In the genomic region with DNA sequence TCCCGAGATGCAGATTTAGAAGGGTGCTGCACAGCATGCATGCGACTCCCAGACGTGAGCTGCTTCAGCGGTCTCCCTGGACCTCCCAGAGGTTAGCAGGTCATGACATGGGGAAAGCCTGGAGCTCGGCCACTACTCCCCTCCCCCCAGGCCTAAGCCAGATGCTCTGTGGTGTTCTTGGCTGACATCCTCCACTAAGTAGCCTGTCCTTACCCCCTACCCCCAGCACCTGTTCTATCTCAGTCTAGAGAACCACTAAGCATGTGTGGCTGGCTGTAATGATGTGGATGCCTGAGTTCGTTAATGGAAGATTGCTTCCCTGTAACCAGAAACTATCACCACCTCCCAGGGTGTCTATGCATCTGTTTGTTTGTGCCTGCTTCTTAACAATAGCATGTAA, we compare ENCODE assay signal across 23 mouse cellular contexts.
DNase-seq lines count a peak whose midpoint lies in the region; ATAC-seq and TF ChIP-seq lines count a peak whose summit lies in the region.
"Had no signal": no experiment of that assay in that cellular context is flagged by ENCODE, and none has a peak within 500 bp of the region (broad histone marks: within the 10 kb centered on the region; RNA-seq: fewer than 3 reads in every experiment).

No protein-coding gene starts in this region.

- H3K27ac ChIP-seq in hindbrain, embryonic 16.5 days (ENCODE audit: low read depth, low read length), result no peak overlapping the region
- no peak overlapping the region for H3K27ac ChIP-seq in hindbrain, embryonic 11.5 days (ENCODE audit: low read depth, low read length)
- H3K27ac ChIP-seq in midbrain, postnatal 0 days (ENCODE audit: low read depth, low read length), result no peak overlapping the region
- no peak overlapping the region for H3K27ac ChIP-seq in midbrain, embryonic 10.5 days (replicated peaks)
- H3K27ac ChIP-seq: embryonic facial prominence, embryonic 10.5 days; heart, adult 2 months; heart, embryonic 15.5 days; limb, embryonic 15.5 days; liver, embryonic 14.5 days had no signal

- H3K4me2 ChIP-seq in hindbrain, embryonic 16.5 days (ENCODE audit: low read length), result no peak overlapping the region
- no peak overlapping the region for H3K4me2 ChIP-seq in hindbrain, embryonic 11.5 days (replicated peaks; ENCODE audit: low read depth, low read length)
- no peak overlapping the region for H3K4me2 ChIP-seq in midbrain, postnatal 0 days (ENCODE audit: low read depth, low read length, poor library complexity, severe bottlenecking)
- no peak overlapping the region for H3K4me2 ChIP-seq in myocyte (ENCODE audit: low read depth)
- H3K4me2 ChIP-seq: heart, embryonic 15.5 days; limb, embryonic 15.5 days; lung, embryonic 14.5 days had no signal

- peaks cover 12% of the 10 kb centered on the region for H3K4me1 ChIP-seq in hindbrain, embryonic 16.5 days (ENCODE audit: control insufficient read depth, insufficient read depth, low read depth, low read length)
- H3K4me1 ChIP-seq in hindbrain, embryonic 11.5 days (replicated peaks; ENCODE audit: control insufficient read depth, insufficient read depth, low read length), result no peaks in the 10 kb centered on the region
- no peaks in the 10 kb centered on the region for H3K4me1 ChIP-seq in midbrain, postnatal 0 days (ENCODE audit: insufficient read depth, low read length)
- peaks cover 21% of the 10 kb centered on the region for H3K4me1 ChIP-seq in midbrain, embryonic 10.5 days
- H3K4me1 ChIP-seq: heart, embryonic 15.5 days; limb, embryonic 15.5 days; megakaryocyte, embryonic 14.5 days had no signal

- no peak for DNase-seq in hindbrain, embryonic 11.5 days (ENCODE audit: low spot score)
- peak; percentile 45 for DNase-seq in midbrain, postnatal 0 days (ENCODE audit: low spot score)
- no peak for DNase-seq in midbrain, embryonic 10.5 days (ENCODE audit: low spot score)
- DNase-seq in ovary, postnatal 36 days (ENCODE audit: low spot score), result no peak
- DNase-seq: adrenal gland, postnatal 14 days; cerebellum, adult 8-10 months; gastrocnemius, postnatal 36 days; heart, adult 2 months; heart, postnatal 36 days; kidney, adult 2 months; kidney, postnatal 25 days; lung, embryonic 14.5 days; lung, postnatal 36 days; midbrain, embryonic 14.5 days; thymus, postnatal 25 days had no signal

- H3K4me3 ChIP-seq in hindbrain, embryonic 16.5 days (ENCODE audit: low read length), result no peak overlapping the region
- H3K4me3 ChIP-seq in hindbrain, embryonic 11.5 days (ENCODE audit: low read depth, low read length), result no peak overlapping the region
- H3K4me3 ChIP-seq in midbrain, postnatal 0 days (ENCODE audit: low read depth, low read length), result no peak overlapping the region
- no peak overlapping the region for H3K4me3 ChIP-seq in midbrain, embryonic 10.5 days
- H3K4me3 ChIP-seq in myocyte, result no peak overlapping the region
- H3K4me3 ChIP-seq: embryonic facial prominence, embryonic 10.5 days; heart, adult 2 months; heart, embryonic 15.5 days; limb, embryonic 15.5 days; megakaryocyte, embryonic 14.5 days had no signal

- no peaks in the 10 kb centered on the region for H3K9me3 ChIP-seq in hindbrain, embryonic 16.5 days (ENCODE audit: control insufficient read depth, low read length)
- H3K9me3 ChIP-seq in hindbrain, embryonic 11.5 days (ENCODE audit: control insufficient read depth, low read length), result no peaks in the 10 kb centered on the region
- no peaks in the 10 kb centered on the region for H3K9me3 ChIP-seq in midbrain, postnatal 0 days (ENCODE audit: low read length)
- no peaks in the 10 kb centered on the region for H3K9me3 ChIP-seq in midbrain, embryonic 10.5 days (replicated peaks)
- H3K9me3 ChIP-seq: embryonic facial prominence, embryonic 10.5 days; heart, embryonic 15.5 days; limb, embryonic 15.5 days had no signal

- H3K79me2 ChIP-seq in myocyte (ENCODE audit: control insufficient read depth, insufficient read depth), result no peaks in the 10 kb centered on the region

- no peaks in the 10 kb centered on the region for H3K36me3 ChIP-seq in hindbrain, embryonic 16.5 days (ENCODE audit: control insufficient read depth, insufficient read depth, low read length)
- no peaks in the 10 kb centered on the region for H3K36me3 ChIP-seq in hindbrain, embryonic 11.5 days (ENCODE audit: control insufficient read depth, insufficient read depth, low read length)
- no peaks in the 10 kb centered on the region; the same call in 1 of the 2 replicates for H3K36me3 ChIP-seq in midbrain, postnatal 0 days (ENCODE audit: insufficient read depth, low read length)
- peaks cover 4% of the 10 kb centered on the region; the same call in 1 of the 2 replicates for H3K36me3 ChIP-seq in midbrain, embryonic 10.5 days
- H3K36me3 ChIP-seq in myocyte (ENCODE audit: control insufficient read depth, insufficient read depth), result no peaks in the 10 kb centered on the region
- H3K36me3 ChIP-seq: embryonic facial prominence, embryonic 10.5 days; heart, embryonic 15.5 days; limb, embryonic 15.5 days had no signal

- H3K27me3 ChIP-seq in hindbrain, embryonic 16.5 days (replicated peaks; ENCODE audit: control insufficient read depth, insufficient read depth, low read length), result no peaks in the 10 kb centered on the region
- no peaks in the 10 kb centered on the region for H3K27me3 ChIP-seq in hindbrain, embryonic 11.5 days (ENCODE audit: control insufficient read depth, insufficient read depth, low read length)
- no peaks in the 10 kb centered on the region for H3K27me3 ChIP-seq in midbrain, postnatal 0 days (ENCODE audit: insufficient read depth, low read length)
- H3K27me3 ChIP-seq in midbrain, embryonic 10.5 days (ENCODE audit: low read depth, poor library complexity, severe bottlenecking), result no peaks in the 10 kb centered on the region
- no peaks in the 10 kb centered on the region for H3K27me3 ChIP-seq in myocyte (ENCODE audit: control insufficient read depth, insufficient read depth, insufficient read length)
- H3K27me3 ChIP-seq: heart, embryonic 15.5 days; limb, embryonic 15.5 days; megakaryocyte, embryonic 14.5 days had no signal

- TF ChIP-seq POLR2A in myocyte (IDR thresholded peaks at IDR 0.05; ENCODE audit: insufficient read length, low read depth), result no peak

- H3K9ac ChIP-seq in hindbrain, embryonic 16.5 days (ENCODE audit: low read depth, low read length), result no peak overlapping the region
- no peak overlapping the region for H3K9ac ChIP-seq in hindbrain, embryonic 11.5 days (ENCODE audit: low read depth, low read length)
- H3K9ac ChIP-seq in midbrain, postnatal 0 days (replicated peaks; ENCODE audit: low read length, poor library complexity, severe bottlenecking), result no peak overlapping the region
- H3K9ac ChIP-seq: heart, embryonic 15.5 days; limb, embryonic 15.5 days; liver, embryonic 14.5 days; lung, embryonic 14.5 days had no signal

- ATAC-seq in hindbrain, embryonic 16.5 days, result peak; percentile 48; the same call in 1 of the 2 replicates
- no peak for ATAC-seq in hindbrain, embryonic 11.5 days (ENCODE audit: low FRiP score)
- no peak for ATAC-seq in midbrain, postnatal 0 days (ENCODE audit: low FRiP score)
- ATAC-seq in erythroblast, adult 5-6 weeks (replicated peaks; ENCODE audit: low FRiP score, poor library complexity, severe bottlenecking), result no peak

- WGBS in hindbrain, embryonic 16.5 days, result 43% methylated on average over 6 of the region's 6 CpGs
- 51% methylated on average over 6 of the region's 6 CpGs for WGBS in hindbrain, embryonic 11.5 days
- WGBS in midbrain, postnatal 0 days, result 62% methylated on average over 6 of the region's 6 CpGs
- WGBS in midbrain, embryonic 10.5 days, result 47% methylated on average over 6 of the region's 6 CpGs

- no peak for TF ChIP-seq CTCF in midbrain, postnatal 0 days (IDR thresholded peaks at IDR 0.05)

- no peak overlapping the region for H3ac ChIP-seq in myocyte (ENCODE audit: control insufficient read depth, insufficient read length)

TF ChIP-seq in myocyte, 11 proteins besides CTCF, POLR2A, EP300 and RAD21:
- TF ChIP-seq USF1 (IDR thresholded peaks at IDR 0.05; ENCODE audit: low read depth), result no peak
- no peak for TF ChIP-seq POLR2AphosphoS2 (IDR thresholded peaks at IDR 0.05; ENCODE audit: insufficient read length, low read depth)
- TF ChIP-seq CEBPB (IDR thresholded peaks at IDR 0.05; ENCODE audit: insufficient read depth, poor library complexity, severe bottlenecking), result no peak
- TF ChIP-seq SRF (IDR thresholded peaks at IDR 0.05; ENCODE audit: control insufficient read depth, insufficient read length, low read depth), result no peak
- peak; percentile 13 for TF ChIP-seq TCF12 (IDR thresholded peaks at IDR 0.05; ENCODE audit: insufficient read depth, poor library complexity, severe bottlenecking)
- TF ChIP-seq MYOD1 (IDR thresholded peaks at IDR 0.05; ENCODE audit: control insufficient read depth in 1 of 3, insufficient read length in 2 of 3, low read depth in 2 of 3), result peak in 2 of 3 experiments; percentile 54 to 66
- no peak for TF ChIP-seq E2F4 (IDR thresholded peaks at IDR 0.05; ENCODE audit: insufficient read depth)
- TF ChIP-seq MYOG (IDR thresholded peaks at IDR 0.05; ENCODE audit: control insufficient read depth in 1 of 3, insufficient read depth in 1 of 3, insufficient read length in 2 of 3, low read depth in 2 of 3), result peak in 2 of 3 experiments; percentile 48 to 53
- TF ChIP-seq TCF3 (IDR thresholded peaks at IDR 0.05; ENCODE audit: insufficient read length, low read depth), result no peak
- TF ChIP-seq REST (IDR thresholded peaks at IDR 0.05; ENCODE audit: insufficient read depth, insufficient read length), result no peak
- TF ChIP-seq MAX (IDR thresholded peaks at IDR 0.05; ENCODE audit: low read depth), result no peak
